Mouse (Mus musculus): Measurements from ENCODE around the gene Tmem26.

DNA sequence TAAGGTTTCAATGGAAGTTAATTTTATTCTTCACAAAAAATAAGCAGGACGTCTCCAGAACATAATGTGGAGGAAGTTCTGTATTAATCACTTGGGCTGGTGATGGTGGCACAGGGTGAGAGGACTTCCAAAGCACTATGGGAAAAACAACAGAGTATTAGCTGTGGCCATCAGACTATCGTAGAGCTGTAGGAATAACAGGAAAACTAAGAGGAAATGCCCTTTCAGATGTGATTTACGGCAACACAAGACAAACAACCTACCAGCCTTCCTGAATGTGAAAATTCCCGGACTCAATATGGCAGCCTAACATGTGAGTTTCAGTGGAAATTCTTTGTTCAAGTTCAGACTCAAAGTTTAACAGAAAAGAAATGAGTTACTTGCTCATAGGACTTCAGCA, 42.2 kb upstream of the Tmem26 start:
- TF ChIP-seq TAL1 (IDR thresholded peaks at IDR 0.05; ENCODE audit: low read length) (no peak), GATA1 (IDR thresholded peaks at IDR 0.05; ENCODE audit: low read length) (no peak)
